Mouse (Mus musculus) C2C12 (cell line): Measurements from ENCODE around the gene Sorbs1.

ENCODE experiments used
- CEBPB ChIP-seq: IDR thresholded peaks from one replicate; pipeline ENCODE4 v1.6.1; 2011; ENCODE audit warnings: low read depth, mild to moderate bottlenecking, control low read depth, moderate library complexity
- CTCF ChIP-seq: IDR thresholded peaks from one replicate; pipeline ENCODE4 v1.5.1; 2011; ENCODE audit not compliant: control insufficient read depth, insufficient read depth, insufficient read length
- MAX ChIP-seq: IDR thresholded peaks from one replicate; pipeline ENCODE4 v1.6.1; 2011; ENCODE audit warnings: mild to moderate bottlenecking, control low read depth

DNA sequence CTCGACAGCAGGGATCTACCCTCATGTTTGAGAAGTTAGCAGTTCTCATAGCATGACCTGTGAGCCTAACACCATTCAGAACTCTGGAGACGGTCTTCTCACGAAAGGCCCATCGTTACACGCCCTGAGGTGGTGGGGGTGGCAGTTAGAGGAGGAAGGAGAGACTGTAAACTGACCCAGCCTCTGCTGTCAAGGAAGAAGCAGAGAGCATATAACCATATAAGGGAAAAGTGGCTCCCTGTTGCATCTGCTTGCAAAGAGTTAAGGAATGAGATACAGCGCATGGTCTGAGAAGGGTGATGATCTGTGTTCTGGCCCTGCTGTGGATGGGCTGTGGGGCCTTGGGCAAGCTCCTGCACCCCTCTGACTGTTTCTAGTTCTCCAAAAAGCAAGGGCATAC, 50.7 kb downstream of the Sorbs1 start:
- TF ChIP-seq CTCF (no peak), CEBPB (no peak), MAX (no peak)
